Mouse (Mus musculus): ENCODE measurements around the gene F12.

DNA sequence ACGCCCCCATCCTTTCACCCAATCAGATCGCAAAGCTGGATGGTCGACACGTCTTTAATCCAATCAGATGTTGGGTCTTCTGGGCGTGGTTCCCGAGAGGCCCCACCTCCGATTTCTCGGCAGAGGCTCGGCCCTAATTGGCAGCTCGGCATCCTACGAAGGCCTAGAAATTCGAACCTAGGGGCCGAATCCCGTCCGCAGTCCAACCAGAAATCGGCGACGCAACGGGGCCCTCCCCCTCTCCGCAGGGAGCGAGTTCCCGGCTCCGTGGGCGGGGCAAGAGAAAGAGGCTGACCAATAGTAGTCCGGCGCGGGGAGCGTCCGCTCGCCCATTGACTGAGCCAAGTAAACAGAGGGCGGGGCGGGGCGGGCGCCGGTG, 18.3 kb upstream of the F12 start, which contains the start of gene Grk6:
- no peak for TF ChIP-seq CTCF (IDR thresholded peaks at IDR 0.05; ENCODE audit: low read depth)
- TF ChIP-seq EP300 (optimal IDR thresholded peaks at IDR 0.05) = no peak
